Mouse (Mus musculus): Measurements from ENCODE around the gene Mdm4. TPM values are rescaled to one million over a fixed set of nuclear protein-coding genes. Genes with fewer than 3 reads are reported as not detected.

The Mdm4 gene
- polyA plus RNA-seq, 1 experiment, result 67.2 TPM

Other genes with a start within 250 kb of the Mdm4 start
- 53.9 and 61.9 TPM in 2 replicates for gene Lrrn2, start 150.3 kb downstream of the Mdm4 start, polyA plus RNA-seq (2012; rRNA removed)
- gene Pik3c2b, start 15.1 kb upstream of the Mdm4 start, polyA plus RNA-seq (2012; rRNA removed), result 14.9 and 16.2 TPM in 2 replicates
- 26.3 and 27.2 TPM in 2 replicates for gene Ppp1r15b, start 100.6 kb upstream of the Mdm4 start, polyA plus RNA-seq (2012; rRNA removed)
- gene Plekha6, start 133.6 kb upstream of the Mdm4 start, polyA plus RNA-seq (2012; rRNA removed), result 51.7 and 53.6 TPM in 2 replicates

Measured in frontal cortex, adult 2 months (tissue).